Mouse (Mus musculus) limb, embryonic 14.5 days (tissue): ENCODE measurements around the gene Slc28a1. TPM values are rescaled to one million over a fixed set of nuclear protein-coding genes. Genes with fewer than 3 reads are reported as not detected.
"Not testable (repeated sequence)": the region's sequence is repeated elsewhere in the genome, so short reads cannot be mapped to it uniquely, and the experiment has no call there.

Source experiments
- ATAC-seq: fragments of 200-750 bp; cut with Nextera tagmentation; 2 replicates; pipeline ENCODE4 v1.8.0; 2017; ENCODE audit warnings: low read depth, moderate number of reproducible peaks, moderate TSS enrichment; ENCODE audit not compliant: low FRiP score
- DNase-seq: peaks from one replicate; pipeline ENCODE4 v3.0.0-alpha.2; 2015; ENCODE audit warnings: low spot score
- H3K27ac ChIP-seq: fragments of 300-500 bp; sonication (generic); replicated peaks from 2 replicates; pipeline ENCODE4 v1.5.1; 2014; ENCODE audit warnings: low read depth, mild to moderate bottlenecking, low read length, moderate library complexity, mixed read lengths
- H3K27me3 ChIP-seq: fragments of 300-500 bp; sonication (generic); 2 replicates; pipeline ENCODE4 v1.6.1; 2014; ENCODE audit warnings: low read length, mixed read lengths; ENCODE audit not compliant: control insufficient read depth, insufficient read depth
- H3K36me3 ChIP-seq: fragments of 300-500 bp; sonication (generic); 2 replicates; pipeline ENCODE4 v1.6.1; 2014; ENCODE audit warnings: mild to moderate bottlenecking, low read length, moderate library complexity, mixed read lengths; ENCODE audit not compliant: control insufficient read depth, insufficient read depth
- H3K4me1 ChIP-seq: fragments of 300-500 bp; sonication (generic); 2 replicates; pipeline ENCODE4 v1.6.1; 2014; ENCODE audit warnings: antibody characterized with exemption, low read length, mixed read lengths; ENCODE audit not compliant: control insufficient read depth, insufficient read depth
- H3K4me2 ChIP-seq: fragments of 300-500 bp; sonication (generic); replicated peaks from 2 replicates; pipeline ENCODE4 v1.6.1; 2014; ENCODE audit warnings: low read depth, mild to moderate bottlenecking, low read length, moderate library complexity; ENCODE audit not compliant: severe bottlenecking
- H3K4me3 ChIP-seq: fragments of 300-500 bp; sonication (generic); replicated peaks from 2 replicates; pipeline ENCODE4 v1.5.1; 2014; ENCODE audit warnings: low read length
- H3K9ac ChIP-seq: fragments of 300-500 bp; sonication (generic); 2 replicates; pipeline ENCODE4 v1.6.1; 2014; ENCODE audit warnings: mild to moderate bottlenecking, low read depth, low read length, moderate library complexity; ENCODE audit not compliant: severe bottlenecking
- H3K9me3 ChIP-seq: fragments of 300-500 bp; sonication (generic); 2 replicates; pipeline ENCODE4 v1.6.1; 2016; ENCODE audit warnings: low read length; ENCODE audit not compliant: control insufficient read depth
- POLR2A ChIP-seq: fragments of 200-500 bp; IDR thresholded peaks from 2 replicates; pipeline ENCODE4 v1.8.0; 2012; ENCODE audit warnings: inconsistent platforms, mild to moderate bottlenecking, moderate library complexity, borderline replicate concordance; ENCODE audit not compliant: insufficient read depth, insufficient read length; ENCODE audit errors: extremely low read depth
- WGBS: fragments of 180-500 bp; shearing (Covaris S2); extraction: QIAGEN DNeasy Blood & Tissue Kit; methylation state at CpG from one replicate; pipeline ENCODE4 v1.1.7; 2014; 5-methylcytosine and 5-hydroxymethylcytosine counted together
- polyA plus RNA-seq, 2 experiments: library from polyadenylated mRNA; depleted of rRNA in 1 of 2; stranded (reverse) in 1 of 2; unstranded in 1 of 2; fragments of >200 nt; fragmentation: Nextera tagmentation in 1 of 2; extraction: Ambion mirVana in 1 of 2; gene quantifications; 2 replicates each; pipeline versions ENCODE4 v1.2.1 to v1.2.3; 2012 to 2014

Slc28a1 gene
- polyA plus RNA-seq, 2 experiments: 0.06 to 0.26 TPM

- 83% methylated on average over 2 of the region's 2 CpGs for WGBS
- ATAC-seq (no peak), DNase-seq (no peak)
- Histone ChIP-seq H3K27me3 (no peaks in the 10 kb centered on the region), H3K4me1 (no peaks in the 10 kb centered on the region), H3K4me3 (no peak overlapping the region), H3K36me3 (no peaks in the 10 kb centered on the region), H3K27ac (no peak overlapping the region), H3K9ac (no peak overlapping the region), H3K9me3 (no peaks in the 10 kb centered on the region), H3K4me2 (no peak overlapping the region)
- TF ChIP-seq POLR2A: no peak
These were observed 69.5 kb downstream of the Slc28a1 start for GRCm38 (mm10) chr7:81184136-81184535.

- 70% methylated on average over 1 of the region's 1 CpGs for WGBS
- Histone ChIP-seq H3K27me3 (no peaks in the 10 kb centered on the region), H3K4me3 (no peak overlapping the region), H3K9ac (no peak overlapping the region), H3K9me3 (no peaks in the 10 kb centered on the region), H3K4me2 (no peak overlapping the region), H3K4me1 (no peaks in the 10 kb centered on the region), H3K36me3 (no peaks in the 10 kb centered on the region), H3K27ac (no peak overlapping the region)
- TF ChIP-seq POLR2A: no peak
- ATAC-seq: no peak
- DNase-seq: no peak
These were observed 70.1 kb downstream of the Slc28a1 start for GRCm38 (mm10) chr7:81184651-81185050.

DNA sequence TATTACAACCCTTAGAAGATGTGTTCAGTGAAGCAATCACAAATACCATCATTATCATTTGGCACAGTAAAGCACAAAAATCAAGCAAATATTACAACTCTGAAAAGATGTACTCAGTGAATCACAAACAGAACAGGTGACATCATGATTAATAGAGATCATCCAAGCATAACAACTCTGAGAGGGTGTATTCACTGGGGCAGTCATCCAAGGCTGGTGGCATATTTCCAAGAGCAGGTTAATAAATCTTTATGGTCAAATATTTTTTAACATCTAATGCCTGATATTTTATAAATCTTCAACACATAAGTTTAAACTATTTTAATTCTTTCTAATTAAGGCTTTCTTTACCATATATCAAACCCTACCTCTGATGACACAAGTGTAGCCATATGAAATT, 71.4 kb downstream of the Slc28a1 start:
- H3K4me1 ChIP-seq, H3K27me3 ChIP-seq, H3K36me3 ChIP-seq, H3K4me3 ChIP-seq, H3K9me3 ChIP-seq, H3K9ac ChIP-seq, H3K27ac ChIP-seq, ATAC-seq, H3K4me2 ChIP-seq, DNase-seq: not testable (repeated sequence)

- no peak for TF ChIP-seq POLR2A
- H3K4me3 ChIP-seq: no peak overlapping the region
- no peaks in the 10 kb centered on the region for H3K36me3 ChIP-seq
- no peaks in the 10 kb centered on the region for H3K27me3 ChIP-seq
- DNase-seq (no peak), ATAC-seq (no peak)
- no peak overlapping the region for H3K27ac ChIP-seq
- 44% methylated on average over 9 of the region's 9 CpGs for WGBS
- H3K9me3 ChIP-seq: no peaks in the 10 kb centered on the region
- H3K4me2 ChIP-seq: no peak overlapping the region
- H3K9ac ChIP-seq: no peak overlapping the region
- no peaks in the 10 kb centered on the region for H3K4me1 ChIP-seq
These were observed 74.6 kb downstream of the Slc28a1 start for GRCm38 (mm10) chr7:81189180-81189579.

- DNase-seq (no peak), ATAC-seq (no peak)
- Histone ChIP-seq H3K4me2 (no peak overlapping the region), H3K4me1 (peaks cover 15% of the 10 kb centered on the region), H3K9me3 (no peaks in the 10 kb centered on the region), H3K27ac (no peak overlapping the region), H3K4me3 (no peak overlapping the region), H3K27me3 (no peaks in the 10 kb centered on the region), H3K36me3 (no peaks in the 10 kb centered on the region), H3K9ac (no peak overlapping the region)
- 56% methylated on average over 4 of the region's 4 CpGs for WGBS
- no peak for TF ChIP-seq POLR2A
These were observed 80.9 kb downstream of the Slc28a1 start for GRCm38 (mm10) chr7:81195509-81195908.

GRCm38 (mm10) chr7:81196796-81197195, 82.2 kb downstream of the Slc28a1 start:
- Histone ChIP-seq H3K4me3 (no peak overlapping the region), H3K9ac (no peak overlapping the region), H3K27me3 (no peaks in the 10 kb centered on the region), H3K4me2 (no peak overlapping the region), H3K4me1 (peaks cover 15% of the 10 kb centered on the region), H3K27ac (no peak overlapping the region), H3K36me3 (no peaks in the 10 kb centered on the region), H3K9me3 (no peaks in the 10 kb centered on the region)
- no peak for ATAC-seq
- no peak for TF ChIP-seq POLR2A
- 50% methylated on average over 3 of the region's 3 CpGs for WGBS
- DNase-seq: no peak
